Mouse (Mus musculus) T-helper 1 cell (primary cell): ENCODE measurements around the gene Btbd9.
"Not testable (repeated sequence)": the region's sequence is repeated elsewhere in the genome, so short reads cannot be mapped to it uniquely, and the experiment has no call there.

Source experiments
- in situ Hi-C: fragments of 300-600 bp; cut with MboI, MseI; formaldehyde crosslinking; loops from one replicate; pipeline ENCODE4 v1.15.1; 2025; ENCODE audit warnings: high pct_unique_total_duplicates

The Btbd9 gene

GRCm38 (mm10) chr17:30515401-30515800, 60.9 kb downstream of the Btbd9 start:
- in situ Hi-C loops, result no loop called here

- in situ Hi-C loops, result no loop called here
Measured at GRCm38 (mm10) chr17:30513034-30513433, 63.3 kb downstream of the Btbd9 start.

- in situ Hi-C loops, result no loop called here
Measured at GRCm38 (mm10) chr17:30512531-30512930, 63.8 kb downstream of the Btbd9 start.

- in situ Hi-C loops, result no loop called here
Measured at GRCm38 (mm10) chr17:30512007-30512406, 64.3 kb downstream of the Btbd9 start.

- in situ Hi-C loops, result no loop called here
Measured at GRCm38 (mm10) chr17:30511399-30511798, 64.9 kb downstream of the Btbd9 start.

- in situ Hi-C loops, result no loop called here
Measured at GRCm38 (mm10) chr17:30510171-30510570, 66.1 kb downstream of the Btbd9 start.

- in situ Hi-C loops, result no loop called here
Measured at GRCm38 (mm10) chr17:30509646-30510045, 66.6 kb downstream of the Btbd9 start.

- in situ Hi-C loops, result no loop called here
Measured at GRCm38 (mm10) chr17:30507636-30508576, 68.4 kb downstream of the Btbd9 start.

GRCm38 (mm10) chr17:30506916-30507315, 69.4 kb downstream of the Btbd9 start:
- in situ Hi-C loops, result no loop called here

GRCm38 (mm10) chr17:30499541-30499940, 76.7 kb downstream of the Btbd9 start:
- in situ Hi-C loops, result not testable (repeated sequence)

- in situ Hi-C loops, result no loop called here
Measured at GRCm38 (mm10) chr17:30498779-30499178, 77.5 kb downstream of the Btbd9 start.

GRCm38 (mm10) chr17:30498376-30498719, 77.9 kb downstream of the Btbd9 start:
- in situ Hi-C loops, result no loop called here

- in situ Hi-C loops, result no loop called here
Measured at GRCm38 (mm10) chr17:30497525-30498375, 78.5 kb downstream of the Btbd9 start.

- in situ Hi-C loops, result no loop called here
Measured at GRCm38 (mm10) chr17:30495567-30495966, 80.7 kb downstream of the Btbd9 start.

GRCm38 (mm10) chr17:30495154-30495553, 81.1 kb downstream of the Btbd9 start:
- in situ Hi-C loops, result no loop called here

GRCm38 (mm10) chr17:30493481-30493880, 82.8 kb downstream of the Btbd9 start:
- in situ Hi-C loops, result no loop called here

- in situ Hi-C loops, result no loop called here
Measured at GRCm38 (mm10) chr17:30492191-30492590, 84.1 kb downstream of the Btbd9 start.

- in situ Hi-C loops, result no loop called here
Measured at GRCm38 (mm10) chr17:30491601-30492000, 84.7 kb downstream of the Btbd9 start.

- in situ Hi-C loops, result no loop called here
Measured at GRCm38 (mm10) chr17:30490601-30491000, 85.7 kb downstream of the Btbd9 start.

- in situ Hi-C loops, result no loop called here
Measured at GRCm38 (mm10) chr17:30490086-30490485, 86.2 kb downstream of the Btbd9 start.

- in situ Hi-C loops, result no loop called here
Measured at GRCm38 (mm10) chr17:30489629-30490028, 86.7 kb downstream of the Btbd9 start.

- in situ Hi-C loops, result no loop called here
Measured at GRCm38 (mm10) chr17:30487695-30488094, 88.6 kb downstream of the Btbd9 start.
